Mouse (Mus musculus): ENCODE measurements around the gene Rora.

GRCm38 (mm10) chr9:69354228-69354627 is 700.6 kb downstream of the Rora start:
- TF ChIP-seq CTCF (IDR thresholded peaks at IDR 0.05; ENCODE audit: borderline replicate concordance, control insufficient read depth, extremely low read depth, insufficient read depth, low read length, poor library complexity) = no peak
- TF ChIP-seq POLR2A (IDR thresholded peaks at IDR 0.05; ENCODE audit: control insufficient read depth, extremely low read depth, insufficient read depth, low read length, poor library complexity) = no peak

All from thymus, adult 2 months (tissue).